Mouse (Mus musculus) lung, adult 18-20 months (tissue): ENCODE results near the gene Adam12.
A peak's percentile ranks its signal among the peaks of the same experiment; 100 is the strongest.

ENCODE experiments used
- DNase-seq, 2 experiments: peaks; one replicate each; pipeline ENCODE4 v3.0.0; 2022; ENCODE audit warnings: mixed read lengths in 2 of 2

Adam12 gene

DNA sequence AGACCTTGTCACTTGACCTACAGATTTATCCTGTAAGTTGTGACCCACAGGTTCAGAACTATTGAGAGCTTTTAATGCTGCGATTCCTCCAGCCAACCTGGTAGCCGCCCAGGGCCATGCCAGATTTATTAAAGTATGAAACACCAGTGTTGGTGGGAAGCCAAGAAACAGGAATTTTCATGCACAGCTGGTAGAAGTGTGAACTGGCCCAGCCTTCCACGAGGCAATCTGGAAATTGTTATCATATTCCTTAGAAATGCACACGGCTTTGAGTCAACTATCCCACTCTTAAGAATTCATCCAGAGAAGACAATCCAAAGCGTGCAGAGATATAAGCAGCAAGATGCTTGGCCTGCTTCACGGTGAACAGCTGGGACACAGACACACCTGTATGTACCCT, 82.6 kb downstream of the Adam12 start:
- no peak for DNase-seq

DNA sequence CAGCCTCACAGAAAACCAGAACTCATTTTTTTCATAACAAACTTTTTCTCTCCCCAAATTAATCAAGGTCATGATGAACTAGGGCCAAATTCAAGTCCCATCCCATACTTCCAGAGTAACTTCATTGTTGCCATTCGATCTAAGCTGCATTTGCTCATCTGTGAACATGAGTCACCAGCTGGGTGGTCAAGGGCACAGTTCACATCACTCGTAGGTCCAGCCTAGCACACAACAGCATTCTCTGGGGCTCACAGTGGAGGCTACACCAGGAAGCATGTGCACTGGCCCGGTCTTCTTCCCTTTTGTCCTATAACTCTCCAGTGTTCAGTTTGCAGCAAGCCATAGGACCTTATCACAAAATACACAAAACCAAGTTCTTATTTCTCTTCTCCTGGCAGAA, 84.4 kb downstream of the Adam12 start:
- no peak for DNase-seq

- no peak for DNase-seq
Observed at GRCm38 (mm10) chr7:134146821-134147220, 85.1 kb downstream of the Adam12 start.

GRCm38 (mm10) chr7:134144111-134144510, 87.8 kb downstream of the Adam12 start:
- DNase-seq: no peak

GRCm38 (mm10) chr7:134139291-134139949, 92.5 kb downstream of the Adam12 start:
- DNase-seq: no peak

DNA sequence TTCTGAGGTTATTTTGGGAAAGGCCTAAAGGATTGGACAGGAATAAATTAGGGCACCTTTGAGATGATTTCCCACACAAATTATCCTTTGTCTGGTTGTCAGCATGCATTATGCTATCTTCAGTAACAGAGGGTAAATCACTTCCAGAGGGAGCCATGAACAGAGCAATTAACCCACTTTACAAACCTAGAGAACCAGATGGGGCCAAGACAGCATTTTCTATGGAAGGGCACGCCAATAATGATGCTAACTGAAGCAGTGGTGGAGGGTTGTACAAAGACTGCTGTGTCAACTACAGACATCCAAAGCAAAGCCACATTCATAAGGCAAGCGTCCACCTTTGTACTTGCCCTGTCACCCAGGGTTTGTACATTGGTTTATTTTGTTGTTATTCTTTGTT, 99.6 kb downstream of the Adam12 start:
- DNase-seq: no peak

- DNase-seq: no peak
Observed at GRCm38 (mm10) chr7:134128087-134128522, 103.8 kb downstream of the Adam12 start.

GRCm38 (mm10) chr7:134121397-134121796, 110.5 kb downstream of the Adam12 start:
- no peak for DNase-seq

DNA sequence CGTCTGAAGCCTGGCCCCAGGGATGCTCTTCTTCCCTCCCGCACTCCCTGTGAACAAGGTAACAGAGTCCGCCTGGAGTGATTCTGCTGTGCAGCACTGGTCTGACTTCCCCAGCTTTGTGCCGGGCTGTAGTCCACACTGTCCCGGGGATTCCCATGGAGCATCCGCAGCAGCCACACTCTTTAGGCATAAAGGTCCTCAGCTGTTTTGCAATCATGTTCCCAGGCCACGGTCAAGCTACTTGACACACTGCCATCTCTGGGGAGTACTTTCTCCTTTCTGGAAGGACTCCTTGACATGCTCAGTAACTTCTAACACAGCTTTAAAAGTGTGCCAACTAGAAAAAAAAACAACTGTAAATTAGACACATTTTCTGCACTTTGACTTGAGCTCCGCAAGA, 116.5 kb downstream of the Adam12 start:
- peak; percentile 13 to 24 for DNase-seq

- DNase-seq: no peak
Observed at GRCm38 (mm10) chr7:134114311-134115188, 117.4 kb downstream of the Adam12 start.

GRCm38 (mm10) chr7:134113829-134114228, 118.1 kb downstream of the Adam12 start:
- DNase-seq: no peak

GRCm38 (mm10) chr7:134110116-134110515, 121.8 kb downstream of the Adam12 start:
- DNase-seq: no peak

DNA sequence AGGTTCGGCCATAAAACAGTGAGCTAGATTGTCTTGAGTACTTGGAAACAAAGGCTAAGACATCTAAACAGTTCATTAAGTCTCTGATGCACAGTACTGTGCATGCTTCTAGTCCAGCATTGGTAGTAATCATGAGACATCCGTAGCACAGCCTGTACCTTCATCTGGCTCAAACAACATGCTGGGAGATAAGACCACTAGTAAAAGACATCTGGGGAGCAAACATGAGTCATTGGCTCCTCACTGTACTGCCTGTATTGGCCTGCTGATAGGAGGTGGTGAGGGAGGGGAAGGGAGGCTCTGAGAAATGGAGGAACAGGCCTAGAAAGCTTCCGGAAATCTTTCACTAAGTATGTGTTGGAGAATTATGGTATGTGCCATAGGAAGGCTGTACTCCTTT, 124.1 kb downstream of the Adam12 start:
- no peak for DNase-seq

GRCm38 (mm10) chr7:134099010-134099409, 132.9 kb downstream of the Adam12 start:
- no peak for DNase-seq

GRCm38 (mm10) chr7:134097861-134098260, 134.1 kb downstream of the Adam12 start:
- DNase-seq: no peak

DNA sequence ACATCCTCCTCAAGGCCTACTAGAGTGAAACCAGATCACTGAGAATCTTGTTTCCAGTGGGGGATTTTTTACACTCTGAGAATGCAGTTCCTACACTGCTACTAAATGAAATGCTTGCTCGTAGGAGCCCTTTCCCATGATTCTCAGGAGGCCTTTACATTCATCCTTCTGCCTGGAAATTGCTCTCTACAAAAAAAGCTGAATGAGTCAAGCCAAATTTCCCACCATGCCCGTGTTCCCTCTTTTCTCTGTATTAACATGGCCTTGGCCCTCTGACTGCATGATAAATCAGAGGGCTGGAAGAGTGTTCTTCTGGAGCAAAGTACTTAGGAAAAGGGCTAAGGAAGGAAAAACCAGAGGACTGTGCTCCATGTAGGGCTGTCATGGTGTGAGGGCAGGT, 138.1 kb downstream of the Adam12 start:
- no peak for DNase-seq

DNA sequence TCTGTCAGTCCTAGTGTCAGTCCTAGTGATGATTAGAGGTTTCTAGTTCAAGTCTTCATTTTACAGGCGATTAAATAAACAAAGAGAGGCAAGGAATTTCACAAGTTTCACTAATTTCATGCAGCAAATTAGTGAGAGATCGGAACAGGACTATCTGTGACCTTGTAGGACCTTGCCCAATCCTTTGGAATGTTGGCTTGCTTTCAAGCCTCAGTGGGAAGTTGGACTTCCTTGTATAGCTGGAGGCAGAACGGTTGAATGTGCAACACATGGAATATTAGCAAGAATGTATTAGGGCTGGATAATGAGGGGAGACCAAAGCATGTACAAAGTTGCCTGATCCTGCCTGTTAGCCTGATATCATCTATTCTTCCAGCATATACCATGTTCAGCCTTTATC, 141.2 kb downstream of the Adam12 start:
- peak; percentile 15 to 19 for DNase-seq

GRCm38 (mm10) chr7:134090256-134090655, 141.7 kb downstream of the Adam12 start:
- no peak for DNase-seq

DNA sequence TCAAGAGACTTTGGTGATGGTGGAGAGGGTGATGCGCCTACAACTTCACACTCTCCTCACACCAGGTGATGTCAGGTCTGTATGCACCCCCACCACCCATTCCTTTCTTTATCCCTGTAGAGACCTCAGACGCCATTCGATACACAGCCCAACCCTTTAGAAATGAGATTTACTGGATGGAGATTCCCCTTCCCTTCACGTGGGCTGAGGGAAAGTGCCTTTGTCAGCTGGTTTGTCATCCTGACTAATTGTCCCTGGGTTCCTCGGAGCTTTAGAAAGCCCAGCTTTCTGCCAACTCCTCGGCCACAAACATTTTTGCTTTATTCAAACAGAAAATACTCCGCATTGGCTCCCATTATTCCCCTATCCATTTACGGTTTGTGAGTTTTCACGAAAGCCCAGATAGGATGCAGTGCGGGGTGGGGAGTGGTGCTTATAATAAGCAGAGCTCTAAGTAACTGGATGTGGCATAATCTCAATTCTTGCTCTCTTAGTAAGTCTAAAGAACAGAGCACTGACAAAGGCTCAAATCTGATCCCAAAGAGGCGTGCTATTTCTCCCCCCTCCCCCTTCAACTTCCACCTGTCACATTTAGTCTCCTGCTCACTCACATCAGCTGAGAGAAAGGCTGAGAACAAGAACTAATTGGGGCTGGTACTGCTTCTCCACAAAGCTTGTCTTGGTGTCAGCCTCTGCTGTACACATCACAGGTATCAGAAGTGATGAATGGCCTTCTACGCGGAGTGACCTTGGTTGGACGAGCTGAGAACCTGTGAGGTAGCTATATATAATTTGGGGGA, 143.2 kb downstream of the Adam12 start:
- no peak for DNase-seq

DNA sequence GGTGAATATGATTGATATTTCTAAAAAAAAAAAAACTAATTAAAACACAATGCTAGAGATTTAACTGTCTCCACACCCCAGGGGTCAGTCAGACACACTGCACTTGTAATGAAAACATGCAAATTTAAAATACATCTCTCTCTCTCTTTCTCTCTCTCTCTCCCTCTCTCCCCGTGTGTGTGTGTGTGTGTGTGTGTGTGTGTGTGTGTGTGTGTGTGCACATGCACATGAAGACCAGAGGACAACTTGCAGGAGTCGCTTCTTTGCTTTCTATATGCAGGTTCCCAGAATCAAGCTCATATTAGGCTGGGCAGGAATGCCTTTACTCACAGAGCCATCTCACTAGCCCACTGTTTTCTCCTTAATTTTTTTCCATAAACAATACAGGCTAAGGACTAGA, 146.6 kb downstream of the Adam12 start:
- no peak for DNase-seq

GRCm38 (mm10) chr7:134084926-134085325, 147.0 kb downstream of the Adam12 start:
- no peak for DNase-seq

DNA sequence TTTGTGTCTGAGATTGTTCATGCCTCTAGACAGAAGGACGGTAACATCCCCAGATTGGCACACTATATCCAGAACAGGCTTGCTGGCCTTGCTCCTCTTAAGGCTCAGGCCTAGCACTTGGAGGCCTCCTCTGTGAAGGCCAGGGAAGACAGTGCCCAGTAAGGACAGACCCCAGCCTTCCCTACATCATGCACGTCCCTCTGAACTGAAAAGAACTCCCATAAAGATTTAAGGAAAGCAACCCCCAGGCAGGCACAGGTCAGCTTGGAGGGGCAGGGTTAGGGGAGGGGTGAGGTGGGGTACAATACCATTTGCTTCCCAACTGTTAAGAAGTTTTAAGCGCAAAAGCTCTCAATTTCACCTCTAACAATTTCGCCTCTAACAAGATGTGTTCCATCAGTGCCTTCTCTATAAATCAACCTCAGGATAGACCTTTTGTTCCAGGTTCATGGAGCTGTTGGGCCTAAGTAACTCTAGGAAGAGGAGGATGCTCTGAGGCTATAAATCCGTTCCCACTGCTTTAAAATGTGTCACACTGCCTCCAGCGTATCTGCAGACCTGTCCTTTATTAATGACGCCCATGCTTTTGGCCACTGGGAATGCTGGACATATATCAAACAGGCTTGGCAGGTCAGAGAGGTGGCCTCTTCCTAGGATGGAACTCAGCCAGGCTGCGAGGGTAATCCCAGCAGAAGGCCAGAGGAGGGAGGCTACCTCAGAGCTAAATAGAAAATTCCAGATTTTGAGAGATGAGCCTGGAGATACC, 150.5 kb downstream of the Adam12 start:
- DNase-seq: no peak
